Mouse (Mus musculus) heart, embryonic 16.5 days (tissue): ENCODE results near the gene Trappc6b. TPM values are rescaled to one million over a fixed set of nuclear protein-coding genes. Genes with fewer than 3 reads are reported as not detected.

Source experiments
- ATAC-seq: fragments of 200-750 bp; cut with Nextera tagmentation; replicated peaks from 2 replicates; pipeline ENCODE4 v1.8.0; 2017; ENCODE audit warnings: moderate number of reproducible peaks; ENCODE audit not compliant: insufficient read depth, low FRiP score; ENCODE audit errors: extremely low read depth
- H3K27ac ChIP-seq: fragments of 300-500 bp; sonication (generic); 2 replicates; pipeline ENCODE4 v1.5.1; 2014; ENCODE audit warnings: mild to moderate bottlenecking, low read length, control low read depth, moderate library complexity
- H3K27me3 ChIP-seq: fragments of 300-500 bp; sonication (generic); 2 replicates; pipeline ENCODE4 v1.6.1; 2014; ENCODE audit warnings: low read length, mixed read lengths; ENCODE audit not compliant: control insufficient read depth, insufficient read depth
- H3K36me3 ChIP-seq: fragments of 300-500 bp; sonication (generic); 2 replicates; pipeline ENCODE4 v1.6.1; 2014; ENCODE audit not compliant: control insufficient read depth, insufficient read depth
- H3K4me1 ChIP-seq: fragments of 300-500 bp; sonication (generic); 2 replicates; pipeline ENCODE4 v1.6.1; 2014; ENCODE audit warnings: low read length, mixed read lengths; ENCODE audit not compliant: control insufficient read depth, insufficient read depth
- H3K4me2 ChIP-seq: fragments of 300-500 bp; sonication (generic); 2 replicates; pipeline ENCODE4 v1.6.1; 2014; ENCODE audit warnings: low read depth, mild to moderate bottlenecking, control low read depth, low read length
- H3K4me3 ChIP-seq: fragments of 300-500 bp; sonication (generic); 2 replicates; pipeline ENCODE4 v1.5.1; 2014; ENCODE audit warnings: mild to moderate bottlenecking, control low read depth, low read length
- H3K9ac ChIP-seq: fragments of 300-500 bp; sonication (generic); 2 replicates; pipeline ENCODE4 v1.6.1; 2014; ENCODE audit warnings: low read length, control low read depth
- H3K9me3 ChIP-seq: fragments of 300-500 bp; sonication (generic); replicated peaks from 2 replicates; pipeline ENCODE4 v1.6.1; 2016; ENCODE audit warnings: low read length; ENCODE audit not compliant: control insufficient read depth
- WGBS: fragments of 180-500 bp; shearing (Covaris S2); extraction: QIAGEN DNeasy Blood & Tissue Kit; methylation state at CpG from one replicate; pipeline ENCODE4 v1.1.7; 2014; 5-methylcytosine and 5-hydroxymethylcytosine counted together
- polyA plus RNA-seq: library from polyadenylated mRNA; unstranded; fragments of >200 nt; fragmentation: Nextera tagmentation; extraction: Ambion mirVana; gene quantifications from 2 replicates; pipeline ENCODE4 v1.2.1, GENCODE M21; 2015

Trappc6b gene
- polyA plus RNA-seq, 1 experiment from 2014 or later = 110 TPM

DNA sequence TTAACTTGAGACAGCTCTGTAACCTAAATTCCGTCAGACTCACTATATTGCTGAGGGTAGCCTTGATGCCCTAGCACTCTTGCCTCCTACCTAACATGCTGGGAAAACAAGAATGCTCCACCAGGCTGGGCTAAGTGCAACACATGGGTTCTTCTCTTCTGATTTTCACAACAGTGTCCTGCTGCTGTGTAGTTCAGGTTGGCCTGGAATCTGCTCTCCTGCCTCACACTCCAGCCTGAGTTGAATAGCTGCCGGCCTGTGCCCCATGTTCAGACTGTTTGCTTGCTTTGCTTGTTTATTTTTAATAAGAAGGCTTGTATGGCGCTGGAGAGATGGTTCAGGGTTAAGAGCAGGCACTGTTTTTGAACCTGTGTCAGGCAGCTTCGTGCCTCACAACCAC, 19.2 kb upstream of the Trappc6b start:
- no peaks in the 10 kb centered on the region for H3K27me3 ChIP-seq
- H3K4me1 ChIP-seq = no peaks in the 10 kb centered on the region
- H3K9me3 ChIP-seq = no peaks in the 10 kb centered on the region
- no peak overlapping the region for H3K27ac ChIP-seq
- no peak overlapping the region for H3K4me2 ChIP-seq
- no peak overlapping the region for H3K4me3 ChIP-seq
- H3K9ac ChIP-seq = no peak overlapping the region
- ATAC-seq = no peak
- no peaks in the 10 kb centered on the region for H3K36me3 ChIP-seq
- 83% methylated on average over 4 of the region's 4 CpGs for WGBS

DNA sequence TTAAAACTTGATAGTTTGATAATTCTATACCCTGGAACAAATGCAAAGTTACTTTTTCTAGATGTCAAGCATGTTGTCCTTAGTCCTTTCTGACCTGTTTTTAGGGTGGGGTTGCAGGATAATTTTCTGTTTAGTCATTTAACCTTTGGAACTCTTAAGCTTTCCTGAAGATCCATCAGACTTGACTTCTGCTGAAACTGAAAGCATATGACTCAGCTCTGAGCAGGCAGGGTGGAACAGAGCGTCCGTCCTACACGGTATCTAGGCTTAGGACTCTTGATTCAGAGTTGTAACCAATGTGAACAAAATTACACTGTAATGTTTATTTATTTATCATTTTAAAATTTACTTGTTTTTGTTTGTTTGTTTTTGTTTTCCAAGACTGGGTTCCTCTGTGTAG, 16.6 kb upstream of the Trappc6b start:
- H3K27ac ChIP-seq = no peak overlapping the region

DNA sequence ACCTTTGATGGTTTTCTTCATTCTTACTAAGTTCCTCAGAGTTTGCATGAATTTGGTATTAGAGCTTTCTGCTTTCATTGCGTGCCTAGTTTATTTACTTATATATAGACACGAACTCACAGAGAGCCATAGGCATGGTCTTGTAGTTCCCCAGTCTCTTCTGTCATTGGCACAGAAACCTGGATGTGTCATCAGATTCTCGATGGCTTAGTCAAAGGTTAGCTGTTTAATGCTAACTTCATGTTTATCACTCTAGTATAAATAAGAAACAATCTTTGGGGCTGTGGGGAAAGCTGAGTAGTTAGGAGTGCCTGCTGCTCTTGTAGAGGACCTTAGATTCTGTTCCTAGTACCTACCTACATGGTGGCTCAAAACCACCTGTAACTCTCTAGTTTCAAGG, 15.7 kb upstream of the Trappc6b start:
- no peaks in the 10 kb centered on the region for H3K9me3 ChIP-seq
- no peak overlapping the region for H3K9ac ChIP-seq
- no peaks in the 10 kb centered on the region for H3K27me3 ChIP-seq
- H3K4me2 ChIP-seq = no peak overlapping the region
- no peak for ATAC-seq
- H3K4me1 ChIP-seq = no peaks in the 10 kb centered on the region
- peaks cover 12% of the 10 kb centered on the region for H3K36me3 ChIP-seq
- H3K27ac ChIP-seq = no peak overlapping the region
- WGBS = 84% methylated on average over 3 of the region's 3 CpGs
- no peak overlapping the region for H3K4me3 ChIP-seq

More for the DNA sequence above, 16.6 kb upstream of the Trappc6b start:
- no peaks in the 10 kb centered on the region for H3K9me3 ChIP-seq
- no peak overlapping the region for H3K9ac ChIP-seq
- no peak overlapping the region for H3K4me3 ChIP-seq
- no peak for ATAC-seq
- H3K4me1 ChIP-seq = no peaks in the 10 kb centered on the region
- H3K4me2 ChIP-seq = no peak overlapping the region
- WGBS = 94% methylated on average over 3 of the region's 3 CpGs
- peaks cover 6% of the 10 kb centered on the region; the same call in 1 of the 2 replicates for H3K36me3 ChIP-seq
- no peaks in the 10 kb centered on the region for H3K27me3 ChIP-seq

DNA sequence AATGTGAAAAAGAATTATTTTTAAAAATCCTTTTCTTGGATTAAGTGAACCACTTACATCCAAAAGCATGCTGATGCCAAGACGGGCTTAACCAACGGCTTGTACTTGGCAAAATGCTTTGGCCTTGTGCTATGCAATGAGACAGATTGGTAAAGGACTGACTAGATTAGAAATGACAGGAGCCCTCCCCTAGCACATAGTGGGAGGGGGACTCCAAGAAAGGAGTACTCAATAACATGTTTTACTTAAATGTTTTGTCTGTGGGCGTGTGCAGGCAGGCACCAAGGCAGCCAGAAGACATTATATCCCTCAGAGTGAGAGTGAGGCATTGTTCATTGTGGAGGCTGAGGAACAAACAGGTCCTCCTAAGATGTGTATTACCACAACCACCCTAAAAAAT, 12.8 kb upstream of the Trappc6b start:
- H3K4me2 ChIP-seq = no peak overlapping the region
- no peak overlapping the region for H3K27ac ChIP-seq
- no peaks in the 10 kb centered on the region for H3K9me3 ChIP-seq
- H3K27me3 ChIP-seq = no peaks in the 10 kb centered on the region
- H3K4me3 ChIP-seq = no peak overlapping the region
- ATAC-seq = no peak
- peaks cover 37% of the 10 kb centered on the region for H3K36me3 ChIP-seq
- no peak overlapping the region for H3K9ac ChIP-seq
- 80% methylated on average over 3 of the region's 3 CpGs for WGBS
- H3K4me1 ChIP-seq = no peaks in the 10 kb centered on the region

DNA sequence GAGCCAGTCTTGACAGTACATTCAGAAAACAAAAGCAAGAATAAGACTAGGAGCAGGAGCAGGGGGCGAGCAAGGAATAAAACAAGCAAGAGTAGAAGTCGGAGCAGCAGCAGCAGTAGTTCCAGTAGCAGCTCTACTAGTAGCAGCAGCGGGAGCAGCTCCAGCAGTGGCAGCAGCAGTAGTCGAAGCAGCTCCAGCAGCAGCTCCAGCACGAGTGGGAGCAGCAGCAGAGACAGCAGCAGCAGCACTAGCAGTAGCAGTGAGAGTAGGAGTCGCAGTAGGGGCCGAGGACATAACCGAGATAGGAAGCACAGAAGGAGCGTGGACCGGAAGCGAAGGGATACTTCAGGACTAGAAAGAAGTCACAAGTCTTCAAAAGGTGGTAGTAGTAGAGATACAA, 11.0 kb upstream of the Trappc6b start:
- Histone ChIP-seq H3K9me3 (no peaks in the 10 kb centered on the region), H3K4me3 (no peak overlapping the region), H3K4me2 (no peak overlapping the region), H3K9ac (no peak overlapping the region), H3K27ac (no peak overlapping the region), H3K27me3 (no peaks in the 10 kb centered on the region), H3K4me1 (no peaks in the 10 kb centered on the region; the same call in 1 of the 2 replicates), H3K36me3 (peaks cover 47% of the 10 kb centered on the region)
- WGBS = 80% methylated on average over 11 of the region's 11 CpGs
- no peak for ATAC-seq

DNA sequence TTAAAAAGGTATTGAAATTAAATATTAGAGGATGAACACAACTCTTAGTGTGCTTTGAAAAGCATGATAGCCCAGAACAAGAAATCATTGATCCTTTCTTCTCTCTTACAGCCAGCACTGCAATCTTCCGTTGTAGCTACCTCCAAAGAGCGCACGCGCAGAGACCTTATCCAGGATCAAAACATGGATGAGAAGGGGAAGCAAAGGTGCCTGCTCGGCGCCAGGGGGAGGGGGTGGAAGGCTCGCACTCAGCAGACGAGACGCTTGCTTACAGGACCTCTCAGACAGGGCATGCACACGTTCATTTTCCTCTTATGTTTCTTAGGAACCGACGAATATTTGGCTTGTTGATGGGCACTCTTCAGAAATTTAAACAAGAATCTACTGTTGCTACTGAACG, 7.5 kb upstream of the Trappc6b start:
- H3K4me1 ChIP-seq = peaks cover 3% of the 10 kb centered on the region
- 90% methylated on average over 13 of the region's 13 CpGs for WGBS
- H3K9me3 ChIP-seq = no peaks in the 10 kb centered on the region
- H3K4me2 ChIP-seq = no peak overlapping the region
- no peak overlapping the region for H3K27ac ChIP-seq
- H3K4me3 ChIP-seq = no peak overlapping the region
- H3K9ac ChIP-seq = no peak overlapping the region
- no peak for ATAC-seq
- peaks cover 2% of the 10 kb centered on the region; the same call in 1 of the 2 replicates for H3K27me3 ChIP-seq
- H3K36me3 ChIP-seq = peaks cover 41% of the 10 kb centered on the region

DNA sequence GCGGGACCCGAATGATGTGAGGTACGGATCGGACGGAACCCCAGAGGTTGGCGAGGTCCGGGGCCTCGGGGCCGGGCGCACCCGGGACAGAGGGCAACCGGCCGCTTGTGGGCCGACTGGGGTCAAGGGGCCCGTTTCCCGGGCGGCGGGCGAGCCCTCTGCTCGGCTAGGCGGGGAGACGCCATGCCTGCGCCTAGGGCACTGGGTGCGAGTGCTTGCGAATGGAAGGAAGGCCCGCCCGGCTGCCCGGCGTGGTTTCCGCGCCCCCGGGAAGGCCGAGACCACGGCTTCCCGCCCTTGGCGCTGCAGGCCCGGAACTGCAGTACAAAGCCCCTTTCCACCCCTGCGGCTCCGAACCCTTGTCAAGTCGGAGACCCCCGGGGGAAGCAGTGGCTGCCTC, 5.8 kb upstream of the Trappc6b start:
- peak; percentile 37 for ATAC-seq
- H3K27ac ChIP-seq = peak overlapping the region; percentile 95
- H3K27me3 ChIP-seq = peaks cover 2% of the 10 kb centered on the region; the same call in 1 of the 2 replicates
- peak overlapping the region; percentile 75 for H3K4me2 ChIP-seq
- peaks cover 35% of the 10 kb centered on the region for H3K36me3 ChIP-seq
- H3K4me3 ChIP-seq = peak overlapping the region; percentile 97
- H3K9me3 ChIP-seq = no peaks in the 10 kb centered on the region
- peak overlapping the region; percentile 100 for H3K9ac ChIP-seq
- WGBS = under 1% methylated on average over 35 of the region's 41 CpGs
- peaks cover 3% of the 10 kb centered on the region for H3K4me1 ChIP-seq

DNA sequence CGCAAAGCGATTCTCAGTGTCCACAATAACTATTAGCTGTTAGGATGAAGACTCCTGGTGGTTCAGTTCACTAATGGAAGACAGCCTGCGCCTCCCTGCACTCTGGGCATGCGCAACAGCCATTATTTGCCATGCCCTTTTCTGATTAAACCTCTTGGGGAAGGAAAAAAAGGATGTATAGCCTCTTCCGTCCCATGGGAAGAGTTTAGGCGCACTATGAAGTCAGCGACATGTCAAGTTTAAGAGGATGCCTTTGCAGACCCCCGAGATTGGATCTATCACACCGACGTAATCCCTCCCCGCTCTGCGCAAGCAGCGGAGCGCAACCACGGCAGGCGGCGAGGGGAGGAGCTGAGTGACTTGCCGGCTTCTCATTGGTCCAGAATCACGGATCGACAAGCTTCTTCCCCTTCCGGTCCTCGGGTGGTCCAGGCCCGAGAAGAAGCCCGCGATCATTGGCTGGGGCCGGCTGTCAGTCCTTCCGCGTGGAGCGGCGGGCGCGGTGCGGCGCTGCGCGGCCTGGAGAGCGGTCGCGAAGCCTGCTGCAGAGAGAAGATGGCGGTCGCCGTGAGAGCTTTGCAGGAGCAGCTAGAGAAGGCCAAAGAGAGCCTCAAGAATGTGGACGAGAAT, 5.3 kb upstream of the Trappc6b start, which contains the start of gene Pnn:
TSS of gene Pnn (plus strand) at position 437 of the 630 bp plus-strand sequence.
- peaks cover 2% of the 10 kb centered on the region; the same call in 1 of the 2 replicates for H3K27me3 ChIP-seq
- peaks cover 3% of the 10 kb centered on the region for H3K4me1 ChIP-seq
- H3K36me3 ChIP-seq = peaks cover 30% of the 10 kb centered on the region
- H3K4me2 ChIP-seq = peak within 1 kb of the TSS; percentile 79
- H3K27ac ChIP-seq = peak within 1 kb of the TSS; percentile 95
- H3K9ac ChIP-seq = peak within 1 kb of the TSS; percentile 100
- WGBS = under 1% methylated on average over 43 of the region's 43 CpGs
- ATAC-seq = peak; percentile 99
- peak within 1 kb of the TSS; percentile 97 for H3K4me3 ChIP-seq
- H3K9me3 ChIP-seq = no peaks in the 10 kb centered on the region

DNA sequence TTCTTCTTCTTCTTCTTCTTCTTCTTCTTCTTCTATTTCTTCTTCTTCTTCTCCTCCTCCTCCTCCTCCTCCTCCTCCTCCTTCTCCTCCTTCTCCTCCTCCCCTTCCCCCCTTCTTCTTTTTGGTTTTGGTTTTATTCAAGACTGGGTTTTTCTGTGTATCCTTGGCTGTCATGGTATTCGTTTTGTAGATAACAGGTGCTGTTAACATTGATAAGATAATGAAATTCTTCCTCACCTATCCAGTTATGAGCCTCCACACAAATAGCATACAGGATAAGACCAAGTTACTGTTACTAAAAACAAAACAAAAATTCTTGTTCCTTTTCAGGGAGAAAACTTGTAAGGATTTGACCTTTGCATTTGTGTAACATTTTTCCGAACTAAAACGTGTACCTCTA, 4.5 kb upstream of the Trappc6b start:
- H3K4me1 ChIP-seq = peaks cover 3% of the 10 kb centered on the region
- H3K4me3 ChIP-seq = peak overlapping the region; percentile 97
- H3K27me3 ChIP-seq = peaks cover 2% of the 10 kb centered on the region; the same call in 1 of the 2 replicates
- WGBS = 52% methylated on average over 3 of the region's 3 CpGs
- no peaks in the 10 kb centered on the region for H3K9me3 ChIP-seq
- peak overlapping the region; percentile 95 for H3K27ac ChIP-seq
- H3K36me3 ChIP-seq = peaks cover 23% of the 10 kb centered on the region
- H3K4me2 ChIP-seq = peak overlapping the region; percentile 79
- H3K9ac ChIP-seq = peak overlapping the region; percentile 81
- ATAC-seq = no peak
